Mouse (Mus musculus) cerebral cortex, adult 2 months (tissue): ENCODE results near the gene Xpnpep1.

Experiments
- WGBS: fragments of 180-500 bp; shearing (Covaris S2); methylation state at CpG from one replicate; pipeline ENCODE4 v1.1.7; 2018; 5-methylcytosine and 5-hydroxymethylcytosine counted together

The Xpnpep1 gene

GRCm38 (mm10) chr19:53040164-53041132 lies at the start of gene Xpnpep1:
Gene Xpnpep1, minus strand, starts transcription at chr19:53040214.
- WGBS = 68% methylated on average over 23 of the region's 23 CpGs

GRCm38 (mm10) chr19:53087268-53088143 lies 47.5 kb upstream of the Xpnpep1 start:
- 46% methylated on average over 25 of the region's 25 CpGs for WGBS

GRCm38 (mm10) chr19:53086861-53087260 lies 46.8 kb upstream of the Xpnpep1 start:
- 66% methylated on average over 12 of the region's 12 CpGs for WGBS

GRCm38 (mm10) chr19:53084735-53085134 lies 44.7 kb upstream of the Xpnpep1 start:
- WGBS = 54% methylated on average over 5 of the region's 5 CpGs

GRCm38 (mm10) chr19:53082862-53083261 lies 42.8 kb upstream of the Xpnpep1 start:
- WGBS = 92% methylated on average over 8 of the region's 8 CpGs

GRCm38 (mm10) chr19:53081339-53081738 lies 41.3 kb upstream of the Xpnpep1 start:
- 83% methylated on average over 3 of the region's 3 CpGs for WGBS

GRCm38 (mm10) chr19:53080921-53081320 lies 40.9 kb upstream of the Xpnpep1 start:
- WGBS = 53% methylated on average over 6 of the region's 6 CpGs

- WGBS = 74% methylated on average over 3 of the region's 3 CpGs
Measured at GRCm38 (mm10) chr19:53080487-53080886, 40.5 kb upstream of the Xpnpep1 start.

- 90% methylated on average over 11 of the region's 11 CpGs for WGBS
Measured at GRCm38 (mm10) chr19:53080026-53080425, 40.0 kb upstream of the Xpnpep1 start.

- 71% methylated on average over 9 of the region's 9 CpGs for WGBS
Measured at GRCm38 (mm10) chr19:53078271-53079085, 38.5 kb upstream of the Xpnpep1 start.

GRCm38 (mm10) chr19:53077278-53077677 lies 37.3 kb upstream of the Xpnpep1 start:
- WGBS = 81% methylated on average over 5 of the region's 5 CpGs

- 37% methylated on average over 18 of the region's 18 CpGs for WGBS
Measured at GRCm38 (mm10) chr19:53076238-53076981, 36.4 kb upstream of the Xpnpep1 start.

- WGBS = 65% methylated on average over 11 of the region's 11 CpGs
Measured at GRCm38 (mm10) chr19:53075896-53076237, 35.9 kb upstream of the Xpnpep1 start.

GRCm38 (mm10) chr19:53074899-53075722 lies 35.1 kb upstream of the Xpnpep1 start:
- WGBS = 89% methylated on average over 13 of the region's 13 CpGs

GRCm38 (mm10) chr19:53073521-53073920 lies 33.5 kb upstream of the Xpnpep1 start:
- 98% methylated on average over 4 of the region's 4 CpGs for WGBS

GRCm38 (mm10) chr19:53072406-53072805 lies 32.4 kb upstream of the Xpnpep1 start:
- 78% methylated on average over 5 of the region's 5 CpGs for WGBS

- WGBS = 35% methylated on average over 5 of the region's 5 CpGs
Measured at GRCm38 (mm10) chr19:53071651-53072050, 31.6 kb upstream of the Xpnpep1 start.

- WGBS = 59% methylated on average over 4 of the region's 4 CpGs
Measured at GRCm38 (mm10) chr19:53070870-53071269, 30.9 kb upstream of the Xpnpep1 start.

- WGBS = 90% methylated on average over 3 of the region's 3 CpGs
Measured at GRCm38 (mm10) chr19:53069451-53069850, 29.4 kb upstream of the Xpnpep1 start.

- 58% methylated on average over 10 of the region's 10 CpGs for WGBS
Measured at GRCm38 (mm10) chr19:53066934-53067333, 26.9 kb upstream of the Xpnpep1 start.
